Mouse (Mus musculus): ENCODE measurements at regions not wholly inside any gene's neighbourhood (a gene's known extent, or its start where the extent isn't known, plus 50 kb on each side); places are given as distances from the start of the nearest gene placed in this dataset.
"Not testable (repeated sequence)": the region's sequence is repeated elsewhere in the genome, so short reads cannot be mapped to it uniquely, and the experiment has no call there.

DNA sequence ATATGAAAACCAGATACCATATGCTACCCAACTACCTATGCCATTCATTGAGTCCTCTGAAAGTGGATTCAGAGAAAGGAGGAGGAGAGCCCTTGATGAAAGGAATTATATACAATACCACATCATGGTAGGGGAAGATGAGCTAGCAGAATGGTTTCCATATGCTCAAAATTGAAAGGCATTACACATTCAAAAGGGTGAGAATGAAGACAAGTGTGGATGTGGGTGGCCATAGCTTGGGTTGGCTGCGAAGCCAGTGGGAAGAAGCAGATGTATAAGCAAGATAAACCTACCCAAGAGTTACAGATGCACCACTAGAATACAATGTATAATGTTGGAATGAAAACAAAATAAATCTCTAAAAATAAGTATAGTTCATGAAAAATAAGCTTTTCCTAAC, 485.4 kb downstream of the Nova1 start:
- Histone ChIP-seq H3K4me1 (ENCODE audit: control insufficient read depth, insufficient read depth, low read length) (no peaks in the 10 kb centered on the region), H3K4me3 (ENCODE audit: insufficient read depth, low read depth, low read length) (no peak overlapping the region), H3K27ac (ENCODE audit: insufficient read depth, low read depth, low read length) (no peak overlapping the region)
- WGBS = 88% methylated on average over 1 of the region's 1 CpGs
- no peak for TF ChIP-seq CTCF (IDR thresholded peaks at IDR 0.05; ENCODE audit: insufficient read depth, low read depth, low read length)
- TF ChIP-seq POLR2A (IDR thresholded peaks at IDR 0.05; ENCODE audit: insufficient read depth, low read depth, low read length) = no peak

DNA sequence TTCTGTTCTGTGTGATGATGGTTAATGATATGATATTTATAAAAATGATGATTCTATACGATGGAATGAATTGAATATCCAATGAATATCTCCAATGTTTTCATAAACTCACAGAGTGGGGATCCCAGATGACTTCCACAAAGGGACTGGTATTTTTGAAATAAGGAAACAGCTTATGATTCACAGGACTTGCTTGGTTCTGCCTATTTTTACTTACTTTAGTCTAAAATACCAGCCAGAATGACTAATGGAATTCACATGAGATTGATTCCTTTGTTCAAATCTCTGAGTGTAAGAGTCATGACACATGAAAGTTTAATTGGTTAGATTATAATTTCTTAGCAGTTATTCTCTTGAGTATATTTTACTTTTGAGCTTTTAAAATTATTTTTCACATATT, 490.9 kb downstream of the Nova1 start:
- 94% methylated on average over 1 of the region's 1 CpGs for WGBS
- no peaks in the 10 kb centered on the region for H3K4me1 ChIP-seq (ENCODE audit: control insufficient read depth, insufficient read depth, low read length)
- no peak overlapping the region for H3K27ac ChIP-seq (ENCODE audit: insufficient read depth, low read depth, low read length)
- no peak overlapping the region for H3K4me3 ChIP-seq (ENCODE audit: insufficient read depth, low read depth, low read length)
- TF ChIP-seq POLR2A (IDR thresholded peaks at IDR 0.05; ENCODE audit: insufficient read depth, low read depth, low read length) = no peak
- no peak for TF ChIP-seq CTCF (IDR thresholded peaks at IDR 0.05; ENCODE audit: insufficient read depth, low read depth, low read length)

GRCm38 (mm10) chr12:46323276-46323675, 495.5 kb downstream of the Nova1 start:
- Histone ChIP-seq H3K4me1 (ENCODE audit: control insufficient read depth, insufficient read depth, low read length) (no peaks in the 10 kb centered on the region), H3K4me3 (ENCODE audit: insufficient read depth, low read depth, low read length) (no peak overlapping the region), H3K27ac (ENCODE audit: insufficient read depth, low read depth, low read length) (no peak overlapping the region)
- 66% methylated on average over 3 of the region's 3 CpGs for WGBS
- no peak for TF ChIP-seq CTCF (IDR thresholded peaks at IDR 0.05; ENCODE audit: insufficient read depth, low read depth, low read length)
- TF ChIP-seq POLR2A (IDR thresholded peaks at IDR 0.05; ENCODE audit: insufficient read depth, low read depth, low read length) = no peak

DNA sequence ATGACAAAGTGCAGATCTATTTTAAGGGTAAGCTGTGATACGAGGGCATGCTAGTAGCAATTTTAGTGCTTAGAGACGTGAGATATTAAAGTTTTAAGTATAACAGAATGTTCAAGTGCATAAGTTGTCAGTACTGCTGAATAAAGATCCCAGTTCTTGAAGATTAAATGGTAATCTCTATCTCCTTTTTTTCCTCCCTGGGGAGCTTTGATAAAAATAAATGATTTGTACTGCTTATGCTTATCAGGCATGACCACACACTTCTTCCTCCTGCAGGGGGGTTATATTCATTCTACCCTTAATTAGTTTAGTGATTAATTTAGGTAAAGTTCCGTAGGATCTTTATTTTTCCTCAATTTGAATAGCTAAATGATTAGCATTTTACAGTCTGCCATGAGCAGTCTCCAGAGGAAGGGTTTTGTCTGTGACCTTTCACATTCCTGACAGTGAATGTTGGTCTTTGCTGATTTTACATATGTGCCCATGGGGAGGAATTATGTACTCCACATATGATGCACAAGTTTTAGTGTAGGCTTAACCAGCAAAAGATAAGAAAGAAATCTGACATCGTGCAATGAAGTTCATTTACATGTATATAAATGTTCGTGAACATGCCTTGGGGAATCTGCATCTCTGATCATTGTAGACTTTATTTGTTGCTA, 515.5 kb downstream of the Nova1 start:
- Histone ChIP-seq H3K4me3 (ENCODE audit: insufficient read depth, low read depth, low read length) (no peak overlapping the region), H3K27ac (ENCODE audit: insufficient read depth, low read depth, low read length) (no peak overlapping the region), H3K4me1 (ENCODE audit: control insufficient read depth, insufficient read depth, low read length) (no peaks in the 10 kb centered on the region)
- WGBS = 85% methylated on average over 5 of the region's 5 CpGs
- TF ChIP-seq CTCF (IDR thresholded peaks at IDR 0.05; ENCODE audit: insufficient read depth, low read depth, low read length) (no peak), POLR2A (IDR thresholded peaks at IDR 0.05; ENCODE audit: insufficient read depth, low read depth, low read length) (no peak)

DNA sequence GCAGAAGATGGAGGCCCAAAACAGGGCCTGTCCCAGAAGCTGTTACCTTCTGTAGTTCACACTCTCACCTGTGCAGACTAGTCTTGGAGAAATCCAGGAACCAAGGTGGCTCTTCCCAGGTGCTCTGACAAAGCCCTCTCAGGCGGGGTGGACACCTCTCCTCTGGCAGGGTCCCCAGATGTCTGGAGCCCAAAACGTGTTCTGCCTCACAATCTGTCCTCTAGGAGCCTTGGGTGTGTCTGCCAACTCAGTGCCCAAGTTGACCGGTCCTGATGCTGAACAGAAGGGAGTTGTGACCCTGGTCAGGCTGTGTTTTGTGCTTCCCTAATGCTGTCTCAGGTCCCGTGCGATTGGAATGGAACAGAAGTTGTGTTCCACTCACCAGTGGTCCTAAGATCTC, 519.8 kb downstream of the Nova1 start:
- Histone ChIP-seq H3K27ac (ENCODE audit: insufficient read depth, low read depth, low read length) (no peak overlapping the region), H3K4me3 (ENCODE audit: insufficient read depth, low read depth, low read length) (no peak overlapping the region), H3K4me1 (ENCODE audit: control insufficient read depth, insufficient read depth, low read length) (no peaks in the 10 kb centered on the region)
- WGBS = 92% methylated on average over 5 of the region's 5 CpGs
- TF ChIP-seq CTCF (IDR thresholded peaks at IDR 0.05; ENCODE audit: insufficient read depth, low read depth, low read length) (no peak), POLR2A (IDR thresholded peaks at IDR 0.05; ENCODE audit: insufficient read depth, low read depth, low read length) (no peak)

- no peak overlapping the region for H3K27ac ChIP-seq (ENCODE audit: insufficient read depth, low read depth, low read length)
- TF ChIP-seq CTCF (IDR thresholded peaks at IDR 0.05; ENCODE audit: insufficient read depth, low read depth, low read length) = no peak
- no peak for TF ChIP-seq POLR2A (IDR thresholded peaks at IDR 0.05; ENCODE audit: insufficient read depth, low read depth, low read length)
- H3K4me3 ChIP-seq (ENCODE audit: insufficient read depth, low read depth, low read length) = no peak overlapping the region
- WGBS = 44% methylated on average over 3 of the region's 3 CpGs
- H3K4me1 ChIP-seq (ENCODE audit: control insufficient read depth, insufficient read depth, low read length) = no peaks in the 10 kb centered on the region
These were observed 534.2 kb downstream of the Nova1 start for GRCm38 (mm10) chr12:46284519-46284918.

DNA sequence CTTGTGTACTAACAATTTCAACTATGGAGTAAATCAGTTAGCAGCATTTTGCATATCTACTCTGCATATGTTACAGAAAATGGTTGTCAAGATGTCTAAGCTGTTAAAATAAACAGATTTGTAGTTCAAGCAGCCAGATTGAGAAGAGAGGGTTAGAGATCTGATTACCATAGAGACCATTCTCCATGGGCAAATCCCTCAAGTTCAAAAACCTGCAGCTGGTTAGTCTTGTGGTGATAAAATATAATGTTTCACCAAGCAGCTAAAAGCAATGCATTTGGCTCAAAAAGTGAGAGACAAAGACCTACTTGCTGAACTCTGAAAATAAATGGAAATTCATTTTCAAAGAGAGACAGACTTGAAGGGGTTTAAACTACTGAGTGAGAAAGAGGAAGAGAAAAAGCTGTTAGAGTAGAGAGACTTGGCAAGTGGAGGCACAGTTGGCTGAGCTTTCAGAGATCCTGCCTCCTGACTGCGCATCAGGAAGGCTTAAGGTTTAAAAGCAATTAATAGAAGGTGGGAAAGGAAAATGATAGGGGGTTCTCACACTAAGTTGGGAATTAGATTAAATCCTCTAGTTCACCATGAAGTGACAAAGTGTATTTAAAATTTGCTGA, 570.2 kb downstream of the Nova1 start:
- WGBS = 67% methylated on average over 1 of the region's 1 CpGs
- Histone ChIP-seq H3K4me1 (ENCODE audit: control insufficient read depth, insufficient read depth, low read length) (no peaks in the 10 kb centered on the region), H3K4me3 (ENCODE audit: insufficient read depth, low read depth, low read length) (no peak overlapping the region), H3K27ac (ENCODE audit: insufficient read depth, low read depth, low read length) (no peak overlapping the region)
- no peak for TF ChIP-seq CTCF (IDR thresholded peaks at IDR 0.05; ENCODE audit: insufficient read depth, low read depth, low read length)
- no peak for TF ChIP-seq POLR2A (IDR thresholded peaks at IDR 0.05; ENCODE audit: insufficient read depth, low read depth, low read length)

DNA sequence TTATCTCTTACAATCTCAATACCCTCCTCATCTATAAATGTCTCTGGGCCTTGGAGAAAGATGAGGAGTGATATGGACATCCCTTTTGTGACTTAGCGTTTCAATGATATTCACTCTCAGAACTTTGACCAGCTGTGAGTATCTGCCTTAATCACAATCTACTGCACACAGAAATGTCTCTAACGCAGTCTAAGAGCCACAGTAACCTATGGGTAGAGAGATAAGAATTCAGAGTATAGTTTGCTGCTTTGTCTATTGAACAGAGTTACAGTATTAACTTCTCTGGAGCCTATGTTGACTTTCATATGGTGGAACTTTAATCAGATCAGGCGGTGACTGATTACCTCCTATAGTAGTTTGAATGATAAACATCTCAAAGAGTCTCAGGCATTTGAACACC, 573.8 kb downstream of the Nova1 start:
- 95% methylated on average over 3 of the region's 3 CpGs for whole genome bisulfite sequencing
- TF ChIP-seq CTCF (IDR thresholded peaks at IDR 0.05; ENCODE audit: insufficient read depth, low read depth, low read length) (no peak), POLR2A (IDR thresholded peaks at IDR 0.05; ENCODE audit: insufficient read depth, low read depth, low read length) (no peak)
- Histone ChIP-seq H3K27ac (ENCODE audit: insufficient read depth, low read depth, low read length) (no peak overlapping the region), H3K4me3 (ENCODE audit: insufficient read depth, low read depth, low read length) (no peak overlapping the region), H3K4me1 (ENCODE audit: control insufficient read depth, insufficient read depth, low read length) (no peaks in the 10 kb centered on the region)

DNA sequence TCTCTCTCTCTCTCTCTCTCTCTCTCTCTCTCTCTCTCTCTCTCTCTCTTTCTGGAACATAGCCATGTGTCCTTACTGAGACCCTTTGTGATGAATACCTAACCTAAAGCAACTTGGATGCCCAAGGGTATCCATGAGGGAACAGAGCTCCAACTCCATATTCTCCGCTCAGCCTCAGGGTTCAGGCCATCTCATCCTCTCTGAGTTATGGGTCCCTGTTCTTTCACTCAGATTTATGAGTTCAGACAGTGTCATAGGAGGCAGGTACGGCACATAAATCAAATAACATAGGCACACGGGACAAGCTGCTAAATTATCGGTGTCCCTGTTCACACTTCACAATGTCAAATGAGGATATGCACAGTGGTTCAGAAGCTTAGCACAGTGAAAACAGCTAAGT, 586.4 kb downstream of the Nova1 start:
- no peak overlapping the region for H3K27ac ChIP-seq (ENCODE audit: insufficient read depth, low read depth, low read length)
- no peak overlapping the region for H3K4me3 ChIP-seq (ENCODE audit: insufficient read depth, low read depth, low read length)
- TF ChIP-seq CTCF (IDR thresholded peaks at IDR 0.05; ENCODE audit: insufficient read depth, low read depth, low read length) (no peak), POLR2A (IDR thresholded peaks at IDR 0.05; ENCODE audit: insufficient read depth, low read depth, low read length) (no peak)
- WGBS = 95% methylated on average over 4 of the region's 4 CpGs
- no peaks in the 10 kb centered on the region for H3K4me1 ChIP-seq (ENCODE audit: control insufficient read depth, insufficient read depth, low read length)

- not testable (repeated sequence) for H3K27ac ChIP-seq (ENCODE audit: insufficient read depth, low read depth, low read length); H3K4me1 ChIP-seq (ENCODE audit: control insufficient read depth, insufficient read depth, low read length); H3K4me3 ChIP-seq (ENCODE audit: insufficient read depth, low read depth, low read length)
- WGBS = 76% methylated on average over 1 of the region's 1 CpGs
These were observed 603.4 kb downstream of the Nova1 start for GRCm38 (mm10) chr12:46215328-46215727.
